Mouse (Mus musculus) testis, adult 2 months (tissue): ENCODE results near the gene Tbc1d16. TPM values are rescaled to one million over a fixed set of nuclear protein-coding genes. Genes with fewer than 3 reads are reported as not detected.

Source experiments
- H3K27ac ChIP-seq: fragments of 200-500 bp; 2 replicates; pipeline ENCODE4 v1.5.1; 2012; ENCODE audit warnings: low read depth, low read length; ENCODE audit not compliant: control insufficient read depth, insufficient read depth
- H3K27me3 ChIP-seq: fragments of 200-500 bp; 2 replicates; pipeline ENCODE4 v1.6.1; 2012; ENCODE audit warnings: mild to moderate bottlenecking, low read length, moderate library complexity; ENCODE audit not compliant: control insufficient read depth, insufficient read depth
- H3K36me3 ChIP-seq: fragments of 200-500 bp; 2 replicates; pipeline ENCODE4 v1.6.1; 2012; ENCODE audit warnings: mild to moderate bottlenecking, low read length; ENCODE audit not compliant: control insufficient read depth, insufficient read depth
- H3K4me1 ChIP-seq: fragments of 200-500 bp; 2 replicates; pipeline ENCODE4 v1.6.1; 2012; ENCODE audit warnings: low read length; ENCODE audit not compliant: control insufficient read depth, insufficient read depth
- H3K4me3 ChIP-seq: fragments of 200-500 bp; 2 replicates; pipeline ENCODE4 v1.5.1; 2012; ENCODE audit warnings: low read depth, mild to moderate bottlenecking, low read length, moderate library complexity, mixed read lengths; ENCODE audit not compliant: control insufficient read depth
- CTCF ChIP-seq: fragments of 200-500 bp; IDR thresholded peaks from 2 replicates; pipeline ENCODE4 v1.5.1; 2012; ENCODE audit warnings: low read depth, mild to moderate bottlenecking, inconsistent platforms, low read length, moderate library complexity; ENCODE audit not compliant: control insufficient read depth, insufficient read depth, insufficient replicate concordance
- POLR2A ChIP-seq: fragments of 200-500 bp; IDR thresholded peaks from 2 replicates; pipeline ENCODE4 v1.6.1; 2012; ENCODE audit warnings: low read depth, mild to moderate bottlenecking, inconsistent platforms, low read length, moderate library complexity; ENCODE audit not compliant: control insufficient read depth
- polyA plus RNA-seq: library from polyadenylated mRNA; depleted of rRNA; stranded (reverse); fragments of >200 nt; gene quantifications from 2 replicates; pipeline ENCODE4 v1.2.3, GENCODE M21; 2012

Tbc1d16 gene
- polyA plus RNA-seq, 1 experiment, result 1.1 TPM

DNA sequence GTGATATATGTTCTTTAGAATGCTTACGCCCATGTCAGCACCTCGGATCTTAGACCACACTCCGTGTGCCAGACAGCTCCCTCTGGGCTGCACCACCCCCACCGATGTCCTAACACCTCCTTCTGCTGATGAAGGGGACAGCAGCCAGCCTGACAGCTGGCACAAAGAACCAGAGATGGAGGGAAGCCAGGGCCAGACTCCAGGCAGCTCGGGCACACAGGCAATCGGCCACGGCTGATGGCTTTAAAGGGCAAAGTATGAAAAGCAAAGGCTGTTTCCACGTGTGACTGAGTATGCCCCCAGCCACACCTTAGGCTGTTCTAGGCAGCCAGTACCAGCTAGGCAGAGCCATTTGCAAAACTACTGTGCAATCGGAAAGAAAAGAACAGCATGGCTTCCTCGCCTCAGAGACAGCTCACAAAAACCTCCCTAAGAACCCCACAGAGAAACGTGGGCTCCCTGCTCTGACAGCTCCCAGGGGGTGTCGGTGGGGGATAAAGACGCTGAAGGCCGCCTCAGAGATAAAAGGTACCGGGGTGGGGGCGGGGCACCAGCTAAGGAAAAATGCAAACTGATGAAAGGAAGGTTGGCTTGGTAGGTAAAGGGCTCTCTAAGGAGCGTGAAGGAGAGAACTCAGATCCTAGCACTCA, 8.4 kb downstream of the Tbc1d16 start:
- Histone ChIP-seq H3K36me3 (no peaks in the 10 kb centered on the region), H3K27me3 (no peaks in the 10 kb centered on the region), H3K4me3 (no peak overlapping the region), H3K4me1 (peaks cover 8% of the 10 kb centered on the region), H3K27ac (no peak overlapping the region)
- TF ChIP-seq POLR2A, result no peak
- TF ChIP-seq CTCF, result no peak

DNA sequence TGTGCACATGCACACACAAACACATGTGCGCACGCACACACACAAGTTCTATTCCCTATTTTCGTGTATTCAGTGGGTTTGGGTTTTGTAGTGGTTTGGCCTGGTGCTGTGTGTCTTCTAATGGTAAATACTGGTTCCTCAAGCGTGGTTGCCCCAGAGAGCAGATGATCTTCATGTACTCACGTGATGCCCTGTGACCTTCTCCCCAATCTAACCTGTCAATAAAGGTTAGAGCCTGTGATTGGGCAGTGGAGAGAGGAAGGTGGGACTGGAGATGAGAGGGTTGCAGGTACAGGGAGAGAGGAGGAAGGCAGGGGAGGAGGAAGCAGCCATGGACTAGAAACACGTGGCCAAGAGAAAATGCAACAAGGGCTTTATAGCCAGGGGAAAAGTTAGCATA, 10.4 kb downstream of the Tbc1d16 start:
- no peak for TF ChIP-seq POLR2A
- TF ChIP-seq CTCF, result no peak
- Histone ChIP-seq H3K27me3 (no peaks in the 10 kb centered on the region), H3K36me3 (no peaks in the 10 kb centered on the region), H3K27ac (no peak overlapping the region), H3K4me1 (peaks cover 12% of the 10 kb centered on the region), H3K4me3 (no peak overlapping the region)

DNA sequence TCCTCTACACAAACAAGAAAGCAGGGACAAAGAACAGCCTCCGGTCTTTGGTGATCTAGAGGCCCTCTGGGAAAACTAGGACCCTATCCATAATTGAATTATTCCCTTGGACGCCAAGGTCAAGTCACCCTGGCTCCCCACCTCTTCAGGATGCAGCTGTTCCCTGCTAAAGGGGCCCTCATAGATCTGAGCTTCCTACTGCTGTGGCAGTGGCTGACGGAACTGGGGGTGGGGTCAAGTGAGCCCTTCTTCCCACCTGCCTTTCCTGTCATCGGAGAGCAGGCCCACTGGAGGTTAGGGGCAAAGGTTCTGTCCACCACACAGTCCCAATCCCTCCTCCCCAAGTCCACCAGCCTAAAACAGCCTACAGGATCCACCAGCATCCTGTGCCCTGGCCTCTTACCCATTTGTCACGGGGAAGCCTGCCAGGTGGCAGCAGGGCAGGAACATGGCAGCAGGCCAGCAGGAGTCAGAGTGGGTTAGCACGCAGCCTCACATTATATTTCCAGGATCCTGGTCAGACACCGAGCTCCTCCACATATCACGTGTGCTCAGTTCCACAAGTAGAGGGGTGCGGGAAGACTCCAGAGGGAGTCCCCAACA, 12.3 kb downstream of the Tbc1d16 start:
- H3K4me1 ChIP-seq, result peaks cover 12% of the 10 kb centered on the region
- H3K27ac ChIP-seq, result no peak overlapping the region
- H3K4me3 ChIP-seq, result no peak overlapping the region
- H3K27me3 ChIP-seq, result no peaks in the 10 kb centered on the region
- H3K36me3 ChIP-seq, result no peaks in the 10 kb centered on the region
- TF ChIP-seq POLR2A, result no peak
- no peak for TF ChIP-seq CTCF

DNA sequence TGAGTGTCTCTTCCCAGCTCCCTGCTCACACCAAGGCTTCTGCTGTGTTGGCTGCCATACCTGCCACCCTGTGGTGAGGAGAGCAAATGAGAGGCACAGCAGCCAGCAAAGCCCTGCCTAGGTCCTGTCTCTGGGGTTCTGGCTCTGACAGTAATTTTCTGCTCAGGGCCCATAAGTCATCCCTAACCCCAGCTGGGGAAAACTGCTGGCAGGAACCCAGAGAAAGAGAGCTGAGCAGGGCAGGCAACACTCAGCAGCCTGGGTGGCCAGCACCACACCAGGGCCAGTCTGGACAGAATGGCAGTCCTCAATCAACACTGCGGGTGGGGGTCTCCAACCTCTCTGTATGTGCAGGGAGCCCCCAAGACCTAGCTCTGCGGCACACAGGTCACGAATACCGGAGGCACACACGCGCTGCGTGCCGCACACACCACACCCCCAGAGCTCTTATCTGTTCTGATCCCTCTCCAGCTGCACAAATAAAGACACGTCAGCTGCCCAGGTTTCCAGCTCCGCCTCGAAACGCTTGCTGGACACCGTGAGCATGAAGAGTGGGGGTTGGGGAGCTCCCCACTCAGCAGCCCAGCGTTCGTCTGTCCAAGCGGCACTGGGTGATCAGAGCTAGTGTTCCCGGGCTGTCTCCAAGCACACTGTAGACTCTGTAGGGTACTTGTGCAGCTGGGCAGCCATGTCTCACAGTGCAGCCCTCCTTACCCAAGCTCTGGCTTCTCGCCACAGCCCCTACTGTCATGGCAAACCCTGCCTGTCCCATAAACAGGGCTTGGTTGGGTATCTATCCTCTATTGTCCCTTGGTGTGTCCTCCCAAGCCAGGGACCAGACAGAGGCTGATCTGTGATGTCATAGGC, 13.0 kb downstream of the Tbc1d16 start:
- Histone ChIP-seq H3K4me3 (no peak overlapping the region), H3K27ac (0 out of 2 replicates have a peak overlapping the region, but pooled peaks have one; percentile 10)

DNA sequence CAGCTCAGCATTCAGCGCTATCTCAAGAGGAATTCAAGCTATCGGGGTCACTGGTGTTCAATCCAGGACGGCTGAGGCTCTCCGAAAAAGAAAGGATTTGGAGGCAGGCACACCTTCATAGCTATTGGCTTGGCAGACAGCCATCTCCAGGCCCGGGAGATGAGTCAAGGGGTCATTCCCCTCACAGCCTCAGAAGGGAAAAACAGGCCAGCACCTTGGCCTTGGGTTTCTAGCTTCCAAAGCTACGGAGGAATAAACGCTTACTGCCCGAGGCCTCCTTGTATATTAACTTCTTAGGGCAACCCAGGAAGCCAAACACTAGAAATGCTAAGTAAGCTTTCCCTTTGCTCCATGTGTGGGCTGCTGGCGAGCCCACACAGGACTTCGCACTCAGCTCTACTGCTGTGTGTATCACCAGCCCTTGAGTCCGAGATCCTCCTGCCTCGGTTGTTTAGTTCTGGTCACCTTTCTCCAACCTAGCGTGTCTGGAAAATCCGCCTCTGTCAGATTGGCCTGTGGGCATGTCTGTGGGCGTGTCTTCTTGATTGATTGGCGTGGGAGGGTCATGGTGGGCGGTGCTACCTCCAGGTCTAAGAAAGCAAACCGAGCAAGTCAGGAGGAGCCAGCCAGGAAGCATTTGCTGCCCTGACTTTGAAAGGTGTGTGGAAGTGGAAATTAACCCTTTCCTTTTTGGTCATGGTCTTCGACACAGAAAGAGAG, 15.0 kb downstream of the Tbc1d16 start:
- H3K27ac ChIP-seq, result no peak overlapping the region
- TF ChIP-seq POLR2A, result no peak
- no peak for TF ChIP-seq CTCF
- H3K36me3 ChIP-seq, result no peaks in the 10 kb centered on the region
- H3K4me1 ChIP-seq, result peaks cover 13% of the 10 kb centered on the region
- H3K27me3 ChIP-seq, result no peaks in the 10 kb centered on the region
- H3K4me3 ChIP-seq, result no peak overlapping the region; the same call in 1 of the 2 replicates

More for the DNA sequence above, 13.0 kb downstream of the Tbc1d16 start:
- TF ChIP-seq CTCF (no peak), POLR2A (no peak)
- Histone ChIP-seq H3K27me3 (no peaks in the 10 kb centered on the region), H3K4me1 (peaks cover 16% of the 10 kb centered on the region), H3K36me3 (no peaks in the 10 kb centered on the region)

DNA sequence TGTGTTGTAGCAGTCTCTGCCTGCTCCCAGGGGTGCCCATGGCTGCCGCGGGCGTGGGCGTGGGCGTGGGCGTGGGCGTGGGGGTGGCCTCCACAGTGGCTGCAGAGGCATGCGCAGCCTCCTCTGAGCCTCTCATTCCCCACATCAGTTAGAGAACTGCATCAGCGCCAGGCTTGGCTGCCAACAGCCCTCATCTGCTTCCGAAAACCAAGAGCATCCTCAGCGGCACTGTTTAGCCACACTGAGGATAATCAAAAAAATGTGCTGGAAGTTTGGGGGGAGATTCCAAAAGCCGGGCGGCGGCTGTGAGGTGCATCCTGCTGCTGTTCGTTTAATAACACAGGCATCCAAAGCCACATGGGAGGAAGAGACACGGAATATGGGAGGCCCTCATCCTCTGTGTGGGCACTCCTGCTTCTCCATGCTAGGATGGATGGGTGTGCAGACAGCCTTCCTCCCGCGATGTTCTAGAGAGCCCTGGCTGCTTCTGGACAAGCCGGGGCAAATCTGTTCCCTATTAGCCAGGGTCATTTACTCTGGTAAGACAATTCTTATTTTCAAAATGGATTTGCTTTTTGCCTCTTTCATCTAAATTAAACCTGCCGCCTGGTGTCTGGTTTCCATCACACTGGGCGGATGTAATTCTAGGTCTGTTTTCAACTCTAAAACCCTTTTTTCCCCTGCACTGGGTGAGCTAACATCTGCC, 16.5 kb downstream of the Tbc1d16 start:
- Histone ChIP-seq H3K4me3 (no peak overlapping the region), H3K27me3 (no peaks in the 10 kb centered on the region), H3K36me3 (no peaks in the 10 kb centered on the region), H3K27ac (no peak overlapping the region), H3K4me1 (peaks cover 13% of the 10 kb centered on the region)
- TF ChIP-seq CTCF (no peak), POLR2A (no peak)
